Mouse (Mus musculus) NIH3T3 (cell line): ENCODE data around the gene Prdm1.

Experiments
- DNase-seq: peaks from one replicate; pipeline ENCODE4 v3.0.0-alpha.2; 2012; ENCODE audit warnings: low read depth

Prdm1 gene

GRCm38 (mm10) chr10:44528291-44529082, at the start of gene Prdm1:
Prdm1 (minus strand) TSS chr10:44528501.
- no peak for DNase-seq

- peak; percentile 20 for DNase-seq
Observed at GRCm38 (mm10) chr10:44565971-44566370, 37.7 kb upstream of the Prdm1 start.

- DNase-seq, result no peak
Observed at GRCm38 (mm10) chr10:44565109-44565508, 36.8 kb upstream of the Prdm1 start.

- no peak for DNase-seq
Observed at GRCm38 (mm10) chr10:44556845-44557244, 28.5 kb upstream of the Prdm1 start.

GRCm38 (mm10) chr10:44555317-44555716, 27.0 kb upstream of the Prdm1 start:
- no peak for DNase-seq

- no peak for DNase-seq
Observed at GRCm38 (mm10) chr10:44553648-44554047, 25.3 kb upstream of the Prdm1 start.

- DNase-seq, result no peak
Observed at GRCm38 (mm10) chr10:44539033-44539578, 10.8 kb upstream of the Prdm1 start.

- no peak for DNase-seq
Observed at GRCm38 (mm10) chr10:44538137-44538536, 9.8 kb upstream of the Prdm1 start.

GRCm38 (mm10) chr10:44530067-44530360, 1.7 kb upstream of the Prdm1 start:
- no peak for DNase-seq

GRCm38 (mm10) chr10:44529218-44530066, 1.1 kb upstream of the Prdm1 start:
- DNase-seq, result peak; percentile 90

- no peak for DNase-seq
Observed at GRCm38 (mm10) chr10:44527651-44528050, 650 bp downstream of the Prdm1 start.

- no peak for DNase-seq
Observed at GRCm38 (mm10) chr10:44526751-44527591, 1.3 kb downstream of the Prdm1 start.

- no peak for DNase-seq
Observed at GRCm38 (mm10) chr10:44520189-44520588, 8.1 kb downstream of the Prdm1 start.

- peak; percentile 73 for DNase-seq
Observed at GRCm38 (mm10) chr10:44518631-44519030, 9.7 kb downstream of the Prdm1 start.

GRCm38 (mm10) chr10:44513108-44513507, 15.2 kb downstream of the Prdm1 start:
- DNase-seq, result no peak

- no peak for DNase-seq
Observed at GRCm38 (mm10) chr10:44511029-44511428, 17.3 kb downstream of the Prdm1 start.

GRCm38 (mm10) chr10:44508649-44509048, 19.7 kb downstream of the Prdm1 start:
- no peak for DNase-seq

GRCm38 (mm10) chr10:44507984-44508383, 20.3 kb downstream of the Prdm1 start:
- no peak for DNase-seq

GRCm38 (mm10) chr10:44502891-44503290, 25.4 kb downstream of the Prdm1 start:
- no peak for DNase-seq

GRCm38 (mm10) chr10:44499897-44500519, 28.3 kb downstream of the Prdm1 start:
- no peak for DNase-seq

- no peak for DNase-seq
Observed at GRCm38 (mm10) chr10:44493818-44494492, 34.3 kb downstream of the Prdm1 start.
